Mouse (Mus musculus) brown adipose tissue, adult 24 weeks (tissue): Measurements from ENCODE around the gene Fbxl14. TPM values are rescaled to one million over a fixed set of nuclear protein-coding genes. Genes with fewer than 3 reads are reported as not detected.

ENCODE experiments used
- polyA plus RNA-seq: library from polyadenylated mRNA; stranded (reverse); fragments of >200 nt; gene quantifications from 2 replicates; pipeline ENCODE4 v1.2.4, GENCODE M21; 2012; ENCODE audit not compliant: missing spikeins, insufficient read depth, insufficient read length

Gene Fbxl14
- polyA plus RNA-seq, 1 experiment: 12.7 TPM

Other genes with a start within 250 kb of the Fbxl14 start
- not detected in 2 replicates for gene Cacna2d4, start 243.1 kb upstream of the Fbxl14 start, polyA plus RNA-seq
- 0.54 TPM in 1 of 2 replicates, not detected in the other for gene Lrtm2, start 148.9 kb upstream of the Fbxl14 start, polyA plus RNA-seq
- 370 and 390 TPM in 2 replicates for gene Adipor2, start 62.0 kb upstream of the Fbxl14 start, polyA plus RNA-seq
- not detected in 2 replicates for gene Wnt5b, start 64.7 kb downstream of the Fbxl14 start, polyA plus RNA-seq